Mouse (Mus musculus) intestine, embryonic 15.5 days (tissue): ENCODE results near the gene Gm17087. TPM values are rescaled to one million over a fixed set of nuclear protein-coding genes. Genes with fewer than 3 reads are reported as not detected.

Source experiments
- ATAC-seq: fragments of 200-750 bp; cut with Nextera tagmentation; 2 replicates; pipeline ENCODE4 v1.8.0; 2017; ENCODE audit warnings: moderate TSS enrichment, moderate library complexity
- H3K27ac ChIP-seq: fragments of 300-500 bp; sonication (generic); 2 replicates; pipeline ENCODE4 v1.5.1; 2015; ENCODE audit warnings: mild to moderate bottlenecking, inconsistent platforms
- H3K27me3 ChIP-seq: fragments of 300-500 bp; sonication (generic); replicated peaks from 2 replicates; pipeline ENCODE4 v1.6.1; 2015; ENCODE audit warnings: inconsistent platforms
- H3K36me3 ChIP-seq: fragments of 300-500 bp; sonication (generic); 2 replicates; pipeline ENCODE4 v1.6.1; 2015; ENCODE audit warnings: inconsistent platforms
- H3K4me1 ChIP-seq: fragments of 300-500 bp; sonication (generic); replicated peaks from 2 replicates; pipeline ENCODE4 v1.6.1; 2015; ENCODE audit warnings: inconsistent platforms
- H3K4me2 ChIP-seq: fragments of 300-500 bp; sonication (generic); replicated peaks from 2 replicates; pipeline ENCODE4 v1.6.1; 2015; ENCODE audit warnings: mild to moderate bottlenecking, inconsistent platforms
- H3K4me3 ChIP-seq: fragments of 300-500 bp; sonication (generic); replicated peaks from 2 replicates; pipeline ENCODE4 v1.5.1; 2015; ENCODE audit warnings: inconsistent platforms
- H3K9ac ChIP-seq: fragments of 300-500 bp; sonication (generic); 2 replicates; pipeline ENCODE4 v1.6.1; 2015; ENCODE audit warnings: inconsistent platforms
- H3K9me3 ChIP-seq: fragments of 300-500 bp; sonication (generic); 2 replicates; pipeline ENCODE4 v1.6.1; 2016; ENCODE audit warnings: inconsistent platforms
- WGBS: fragments of 180-500 bp; shearing (Covaris S2); methylation state at CpG from one replicate; pipeline ENCODE4 v1.1.7; 2015; 5-methylcytosine and 5-hydroxymethylcytosine counted together
- polyA plus RNA-seq: library from polyadenylated mRNA; unstranded; fragments of >200 nt; fragmentation: Nextera tagmentation; extraction: Ambion mirVana; gene quantifications from 2 replicates; pipeline ENCODE4 v1.2.1, GENCODE M21; 2015

The Gm17087 gene
- polyA plus RNA-seq, 1 experiment from 2014 or later, result not detected

GRCm38 (mm10) chr17:8562101-8562885 lies 4.5 kb downstream of the Gm17087 start:
- Histone ChIP-seq H3K9ac (no peak overlapping the region), H3K4me1 (no peaks in the 10 kb centered on the region), H3K36me3 (no peaks in the 10 kb centered on the region), H3K27me3 (no peaks in the 10 kb centered on the region), H3K4me3 (no peak overlapping the region), H3K4me2 (no peak overlapping the region), H3K9me3 (no peaks in the 10 kb centered on the region), H3K27ac (no peak overlapping the region)
- 81% methylated on average over 14 of the region's 14 CpGs for WGBS
- ATAC-seq, result no peak

GRCm38 (mm10) chr17:8557926-8558325 lies 8.8 kb downstream of the Gm17087 start:
- Histone ChIP-seq H3K4me1 (no peaks in the 10 kb centered on the region), H3K9ac (no peak overlapping the region), H3K4me3 (no peak overlapping the region), H3K27ac (no peak overlapping the region), H3K9me3 (no peaks in the 10 kb centered on the region), H3K27me3 (no peaks in the 10 kb centered on the region), H3K36me3 (no peaks in the 10 kb centered on the region), H3K4me2 (no peak overlapping the region)
- WGBS, result 74% methylated on average over 8 of the region's 8 CpGs
- no peak for ATAC-seq

- no peak for ATAC-seq
- H3K27me3 ChIP-seq, result no peaks in the 10 kb centered on the region
- 75% methylated on average over 6 of the region's 6 CpGs for WGBS
- H3K4me2 ChIP-seq, result no peak overlapping the region
- H3K36me3 ChIP-seq, result no peaks in the 10 kb centered on the region
- H3K9me3 ChIP-seq, result no peaks in the 10 kb centered on the region
- no peak overlapping the region for H3K4me3 ChIP-seq
- H3K9ac ChIP-seq, result no peak overlapping the region
- no peak overlapping the region for H3K27ac ChIP-seq
- H3K4me1 ChIP-seq, result no peaks in the 10 kb centered on the region
Measured at GRCm38 (mm10) chr17:8556223-8556622, 10.5 kb downstream of the Gm17087 start.

- Histone ChIP-seq H3K27ac (no peak overlapping the region), H3K4me2 (no peak overlapping the region), H3K36me3 (no peaks in the 10 kb centered on the region), H3K4me3 (no peak overlapping the region), H3K9me3 (no peaks in the 10 kb centered on the region), H3K27me3 (no peaks in the 10 kb centered on the region), H3K4me1 (no peaks in the 10 kb centered on the region), H3K9ac (no peak overlapping the region)
- ATAC-seq, result no peak
- WGBS, result 65% methylated on average over 9 of the region's 9 CpGs
Measured at GRCm38 (mm10) chr17:8555785-8556184, 11.0 kb downstream of the Gm17087 start.

GRCm38 (mm10) chr17:8554219-8554618 lies 12.5 kb downstream of the Gm17087 start:
- Histone ChIP-seq H3K27ac (no peak overlapping the region), H3K27me3 (no peaks in the 10 kb centered on the region), H3K9me3 (no peaks in the 10 kb centered on the region), H3K4me1 (no peaks in the 10 kb centered on the region), H3K4me3 (no peak overlapping the region), H3K36me3 (no peaks in the 10 kb centered on the region), H3K4me2 (no peak overlapping the region), H3K9ac (no peak overlapping the region)
- 83% methylated on average over 6 of the region's 6 CpGs for WGBS
- no peak for ATAC-seq

GRCm38 (mm10) chr17:8553601-8554000 lies 13.1 kb downstream of the Gm17087 start:
- no peaks in the 10 kb centered on the region for H3K4me1 ChIP-seq
- no peaks in the 10 kb centered on the region for H3K36me3 ChIP-seq
- H3K9ac ChIP-seq, result no peak overlapping the region
- no peak overlapping the region for H3K4me3 ChIP-seq
- no peak overlapping the region for H3K4me2 ChIP-seq
- no peaks in the 10 kb centered on the region for H3K9me3 ChIP-seq
- no peaks in the 10 kb centered on the region for H3K27me3 ChIP-seq
- H3K27ac ChIP-seq, result no peak overlapping the region
- WGBS, result 73% methylated on average over 3 of the region's 3 CpGs
- no peak for ATAC-seq

- Histone ChIP-seq H3K9me3 (no peaks in the 10 kb centered on the region), H3K4me1 (no peaks in the 10 kb centered on the region)
- 65% methylated on average over 8 of the region's 8 CpGs for WGBS
Measured at GRCm38 (mm10) chr17:8552346-8553035, 14.3 kb downstream of the Gm17087 start.

GRCm38 (mm10) chr17:8551641-8552040 lies 15.1 kb downstream of the Gm17087 start:
- 64% methylated on average over 3 of the region's 3 CpGs for WGBS
- no peaks in the 10 kb centered on the region for H3K36me3 ChIP-seq
- no peak overlapping the region for H3K4me2 ChIP-seq
- no peak overlapping the region for H3K27ac ChIP-seq
- H3K27me3 ChIP-seq, result no peaks in the 10 kb centered on the region
- no peak for ATAC-seq
- no peak overlapping the region for H3K9ac ChIP-seq
- H3K4me3 ChIP-seq, result no peak overlapping the region
- no peaks in the 10 kb centered on the region for H3K4me1 ChIP-seq
- no peaks in the 10 kb centered on the region for H3K9me3 ChIP-seq

More at GRCm38 (mm10) chr17:8552346-8553035, 14.3 kb downstream of the Gm17087 start:
- H3K4me2 ChIP-seq, result no peak overlapping the region
- H3K27me3 ChIP-seq, result no peaks in the 10 kb centered on the region
- no peak overlapping the region for H3K4me3 ChIP-seq
- no peak overlapping the region for H3K27ac ChIP-seq
- no peak overlapping the region for H3K9ac ChIP-seq
- H3K36me3 ChIP-seq, result no peaks in the 10 kb centered on the region
- ATAC-seq, result no peak

GRCm38 (mm10) chr17:8548733-8549132 lies 18.0 kb downstream of the Gm17087 start:
- 81% methylated on average over 4 of the region's 4 CpGs for WGBS
- ATAC-seq, result no peak
- H3K4me1 ChIP-seq, result no peaks in the 10 kb centered on the region
- H3K27me3 ChIP-seq, result no peaks in the 10 kb centered on the region
- no peak overlapping the region for H3K27ac ChIP-seq
- no peak overlapping the region for H3K9ac ChIP-seq
- H3K4me2 ChIP-seq, result no peak overlapping the region
- H3K36me3 ChIP-seq, result no peaks in the 10 kb centered on the region
- H3K9me3 ChIP-seq, result no peaks in the 10 kb centered on the region
- H3K4me3 ChIP-seq, result no peak overlapping the region

GRCm38 (mm10) chr17:8546366-8546765 lies 20.4 kb downstream of the Gm17087 start:
- Histone ChIP-seq H3K27ac (no peak overlapping the region), H3K36me3 (no peaks in the 10 kb centered on the region), H3K9me3 (no peaks in the 10 kb centered on the region), H3K4me3 (no peak overlapping the region), H3K4me1 (no peaks in the 10 kb centered on the region), H3K27me3 (no peaks in the 10 kb centered on the region), H3K9ac (no peak overlapping the region), H3K4me2 (no peak overlapping the region)
- 72% methylated on average over 9 of the region's 9 CpGs for WGBS
- ATAC-seq, result no peak

- Histone ChIP-seq H3K4me2 (no peak overlapping the region), H3K27me3 (no peaks in the 10 kb centered on the region), H3K9me3 (no peaks in the 10 kb centered on the region), H3K36me3 (no peaks in the 10 kb centered on the region), H3K4me1 (no peaks in the 10 kb centered on the region), H3K4me3 (no peak overlapping the region), H3K9ac (no peak overlapping the region), H3K27ac (no peak overlapping the region)
- WGBS, result 80% methylated on average over 14 of the region's 14 CpGs
- no peak for ATAC-seq
Measured at GRCm38 (mm10) chr17:8541974-8542538, 24.7 kb downstream of the Gm17087 start.

GRCm38 (mm10) chr17:8538102-8538501 lies 28.6 kb downstream of the Gm17087 start:
- Histone ChIP-seq H3K9ac (no peak overlapping the region), H3K4me3 (no peak overlapping the region), H3K4me2 (no peak overlapping the region), H3K27ac (no peak overlapping the region), H3K36me3 (no peaks in the 10 kb centered on the region), H3K4me1 (no peaks in the 10 kb centered on the region), H3K27me3 (no peaks in the 10 kb centered on the region), H3K9me3 (no peaks in the 10 kb centered on the region)
- WGBS, result 71% methylated on average over 3 of the region's 3 CpGs
- ATAC-seq, result no peak
